Mouse (Mus musculus) heart, embryonic 14.5 days (tissue): Measurements from ENCODE around the gene Methig1. TPM values are rescaled to one million over a fixed set of nuclear protein-coding genes. Genes with fewer than 3 reads are reported as not detected.

Experiments used
- ATAC-seq: fragments of 200-750 bp; cut with Nextera tagmentation; 2 replicates; pipeline ENCODE4 v1.8.0; 2017; ENCODE audit warnings: low read depth, moderate TSS enrichment; ENCODE audit not compliant: insufficient number of reproducible peaks, insufficient read depth, low FRiP score
- H3K27ac ChIP-seq, 2 experiments: fragments of 200-500 bp in 1 of 2; fragments of 300-500 bp in 1 of 2; sonication (generic) in 1 of 2; replicated peaks in 1 of 2; 2 replicates each; pipeline ENCODE4 v1.5.1; 2012 to 2014; ENCODE audit warnings: low read depth in 2 of 2, low read length in 2 of 2, control low read depth in 1 of 2, mild to moderate bottlenecking in 1 of 2, mixed read lengths in 1 of 2; ENCODE audit not compliant: control insufficient read depth in 1 of 2, insufficient read depth in 1 of 2
- H3K27me3 ChIP-seq: fragments of 300-500 bp; sonication (generic); 2 replicates; pipeline ENCODE4 v1.6.1; 2014; ENCODE audit warnings: mild to moderate bottlenecking, low read length, control low read depth; ENCODE audit not compliant: control insufficient read depth, insufficient read depth
- H3K36me3 ChIP-seq: fragments of 300-500 bp; sonication (generic); 2 replicates; pipeline ENCODE4 v1.6.1; 2014; ENCODE audit warnings: mild to moderate bottlenecking, control low read depth, low read length, mixed read lengths; ENCODE audit not compliant: control insufficient read depth, insufficient read depth
- H3K4me1 ChIP-seq, 2 experiments: fragments of 200-500 bp in 1 of 2; fragments of 300-500 bp in 1 of 2; sonication (generic) in 1 of 2; 2 replicates each; pipeline ENCODE4 v1.6.1; 2012 to 2014; ENCODE audit warnings: low read length in 2 of 2, control low read depth in 1 of 2, mixed read lengths in 1 of 2; ENCODE audit not compliant: control insufficient read depth in 2 of 2, insufficient read depth in 2 of 2
- H3K4me2 ChIP-seq: fragments of 300-500 bp; sonication (generic); 2 replicates; pipeline ENCODE4 v1.6.1; 2014; ENCODE audit warnings: mild to moderate bottlenecking, low read length
- H3K4me3 ChIP-seq, 2 experiments: fragments of 200-500 bp in 1 of 2; fragments of 300-500 bp in 1 of 2; sonication (generic) in 1 of 2; 2 replicates each; pipeline ENCODE4 v1.5.1; 2012 to 2014; ENCODE audit warnings: low read length in 2 of 2, mild to moderate bottlenecking in 2 of 2, control low read depth in 1 of 2, low read depth in 1 of 2, moderate library complexity in 1 of 2; ENCODE audit not compliant: control insufficient read depth in 1 of 2, insufficient read depth in 1 of 2
- H3K9ac ChIP-seq: fragments of 300-500 bp; sonication (generic); 2 replicates; pipeline ENCODE4 v1.6.1; 2014; ENCODE audit warnings: mild to moderate bottlenecking, low read length
- H3K9me3 ChIP-seq: fragments of 300-500 bp; sonication (generic); 2 replicates; pipeline ENCODE4 v1.6.1; 2016; ENCODE audit warnings: low read length, control low read depth; ENCODE audit not compliant: control insufficient read depth
- WGBS: fragments of 180-500 bp; shearing (Covaris S2); extraction: QIAGEN DNeasy Blood & Tissue Kit; methylation state at CpG from one replicate; pipeline ENCODE4 v1.1.7; 2014; 5-methylcytosine and 5-hydroxymethylcytosine counted together
- polyA plus RNA-seq: library from polyadenylated mRNA; unstranded; fragments of >200 nt; fragmentation: Nextera tagmentation; extraction: Ambion mirVana; gene quantifications from 2 replicates; pipeline ENCODE4 v1.2.1, GENCODE M21; 2014

Methig1 gene
- polyA plus RNA-seq, 1 experiment from 2014 or later, result not detected

- 92% methylated on average over 17 of the region's 17 CpGs for whole genome bisulfite sequencing
- H3K4me2 ChIP-seq, result no peak overlapping the region
- H3K4me3 ChIP-seq, result no peak overlapping the region
- no peaks in the 10 kb centered on the region for H3K9me3 ChIP-seq
- H3K36me3 ChIP-seq, result no peaks in the 10 kb centered on the region
- no peak overlapping the region for H3K27ac ChIP-seq
- no peak for ATAC-seq
- H3K4me1 ChIP-seq, result peaks cover 8 to 13% of the 10 kb centered on the region in 2 experiments
- H3K27me3 ChIP-seq, result no peaks in the 10 kb centered on the region
- H3K9ac ChIP-seq, result no peak overlapping the region
Observed at GRCm38 (mm10) chr15:100387544-100388223, 34.7 kb downstream of the Methig1 start.

GRCm38 (mm10) chr15:100388224-100388835 is 35.4 kb downstream of the Methig1 start:
- 88% methylated on average over 15 of the region's 16 CpGs for WGBS
- Histone ChIP-seq H3K27me3 (no peaks in the 10 kb centered on the region), H3K4me1 (peaks cover 10 to 13% of the 10 kb centered on the region in 2 experiments), H3K9ac (no peak overlapping the region), H3K9me3 (no peaks in the 10 kb centered on the region), H3K27ac (no peak overlapping the region), H3K36me3 (no peaks in the 10 kb centered on the region; the same call in 1 of the 2 replicates), H3K4me2 (no peak overlapping the region), H3K4me3 (no peak overlapping the region)
- ATAC-seq, result no peak

DNA sequence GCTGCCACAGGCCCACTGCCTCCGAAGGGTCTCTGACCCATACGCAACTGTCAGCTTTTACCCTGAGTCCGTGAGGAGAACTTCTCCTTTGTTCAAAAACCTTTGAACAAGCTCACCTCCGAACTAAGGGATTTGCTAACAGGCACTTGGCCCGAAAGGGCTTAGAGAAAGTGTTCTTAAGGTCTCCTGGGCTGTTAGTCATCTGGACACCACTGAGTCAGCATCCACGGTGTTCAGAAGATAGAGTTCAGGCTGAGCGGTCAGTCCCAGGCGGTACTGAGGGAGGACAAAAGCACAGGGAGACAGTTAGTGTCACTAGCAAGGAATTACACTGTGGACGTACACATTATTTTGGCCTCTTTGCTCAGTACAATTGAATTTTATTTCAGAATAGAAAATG is 35.9 kb downstream of the Methig1 start:
- H3K27ac ChIP-seq, result no peak overlapping the region
- peaks cover 6% of the 10 kb centered on the region for H3K36me3 ChIP-seq

DNA sequence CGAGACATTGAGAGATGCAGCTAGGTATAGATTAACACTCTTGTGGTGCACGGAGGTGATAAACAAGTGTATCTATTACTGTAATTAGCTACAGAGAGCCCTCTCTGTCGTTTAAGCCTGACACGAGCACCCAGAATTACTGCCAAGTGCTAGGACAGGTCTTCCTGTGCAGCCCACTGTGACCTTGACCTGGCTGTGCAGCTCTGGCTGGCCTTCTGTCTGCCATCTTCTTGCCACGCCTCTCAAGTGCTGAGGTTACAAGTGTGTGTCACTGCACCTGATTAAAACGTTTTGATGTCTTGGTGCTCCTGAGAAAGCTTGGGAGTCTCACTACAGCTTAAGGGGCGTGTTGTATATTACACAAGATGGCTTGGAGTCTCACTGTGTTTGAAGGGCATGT is 38.1 kb downstream of the Methig1 start:
- no peak overlapping the region for H3K4me3 ChIP-seq
- no peak overlapping the region for H3K27ac ChIP-seq
- H3K36me3 ChIP-seq, result peaks cover 27% of the 10 kb centered on the region
- WGBS, result 46% methylated on average over 7 of the region's 7 CpGs
- ATAC-seq, result no peak
- peaks cover 10 to 13% of the 10 kb centered on the region in 2 experiments for H3K4me1 ChIP-seq
- no peaks in the 10 kb centered on the region for H3K27me3 ChIP-seq
- H3K9me3 ChIP-seq, result no peaks in the 10 kb centered on the region
- no peak overlapping the region for H3K9ac ChIP-seq
- no peak overlapping the region for H3K4me2 ChIP-seq

More for the DNA sequence above, 35.9 kb downstream of the Methig1 start:
- Histone ChIP-seq H3K9ac (no peak overlapping the region), H3K27me3 (no peaks in the 10 kb centered on the region), H3K4me1 (peaks cover 10 to 13% of the 10 kb centered on the region in 2 experiments), H3K4me3 (no peak overlapping the region), H3K4me2 (no peak overlapping the region), H3K9me3 (no peaks in the 10 kb centered on the region)
- ATAC-seq, result no peak
- WGBS, result 76% methylated on average over 9 of the region's 9 CpGs

- no peak for ATAC-seq
- H3K4me3 ChIP-seq, result no peak overlapping the region
- WGBS, result 85% methylated on average over 7 of the region's 7 CpGs
- H3K27ac ChIP-seq, result no peak overlapping the region
- peaks cover 10 to 13% of the 10 kb centered on the region in 2 experiments for H3K4me1 ChIP-seq
- H3K36me3 ChIP-seq, result peaks cover 33% of the 10 kb centered on the region
- H3K27me3 ChIP-seq, result no peaks in the 10 kb centered on the region
- H3K9me3 ChIP-seq, result no peaks in the 10 kb centered on the region
- H3K4me2 ChIP-seq, result no peak overlapping the region
- no peak overlapping the region for H3K9ac ChIP-seq
Observed at GRCm38 (mm10) chr15:100391599-100391998, 38.6 kb downstream of the Methig1 start.

DNA sequence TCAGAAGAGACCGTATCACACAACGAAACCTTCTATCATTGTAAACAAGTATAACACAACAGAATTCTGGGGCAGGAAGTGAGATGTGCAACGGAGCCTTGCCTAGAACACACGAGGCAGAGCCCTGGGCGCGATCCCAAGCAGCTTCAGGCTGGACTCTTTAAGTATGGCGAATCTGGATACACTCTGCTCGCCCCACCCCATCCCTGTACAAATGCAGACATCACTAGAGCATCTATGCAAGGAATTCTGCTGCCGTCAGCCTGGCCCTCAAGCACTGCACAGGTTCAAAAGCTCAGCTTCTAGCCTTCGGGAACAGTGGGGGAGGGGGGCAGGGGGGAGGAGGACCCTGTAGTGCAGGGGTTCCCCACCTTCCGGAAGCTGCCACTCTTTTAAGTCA is 40.1 kb downstream of the Methig1 start:
- H3K4me1 ChIP-seq, result peaks cover 10 to 13% of the 10 kb centered on the region in 2 experiments
- no peak overlapping the region for H3K27ac ChIP-seq
- no peaks in the 10 kb centered on the region for H3K27me3 ChIP-seq
- no peak overlapping the region for H3K4me3 ChIP-seq
- ATAC-seq, result no peak
- peaks cover 47% of the 10 kb centered on the region for H3K36me3 ChIP-seq
- no peak overlapping the region for H3K9ac ChIP-seq
- H3K9me3 ChIP-seq, result no peaks in the 10 kb centered on the region
- 58% methylated on average over 11 of the region's 11 CpGs for WGBS
- no peak overlapping the region for H3K4me2 ChIP-seq

GRCm38 (mm10) chr15:100395561-100395960 is 42.6 kb downstream of the Methig1 start:
- Histone ChIP-seq H3K4me3 (no peak overlapping the region), H3K9me3 (no peaks in the 10 kb centered on the region), H3K27ac (no peak overlapping the region), H3K36me3 (peaks cover 71% of the 10 kb centered on the region), H3K27me3 (no peaks in the 10 kb centered on the region), H3K4me1 (peaks cover 7 to 8% of the 10 kb centered on the region in 2 experiments), H3K4me2 (no peak overlapping the region), H3K9ac (no peak overlapping the region)
- no peak for ATAC-seq
- 97% methylated on average over 3 of the region's 3 CpGs for WGBS
